Mouse (Mus musculus) hindbrain, embryonic 14.5 days (tissue): ENCODE results near the gene Cep89. TPM values are rescaled to one million over a fixed set of nuclear protein-coding genes. Genes with fewer than 3 reads are reported as not detected.

Experiments
- ATAC-seq: fragments of 200-750 bp; cut with Nextera tagmentation; 2 replicates; pipeline ENCODE4 v1.8.0; 2017; ENCODE audit warnings: moderate number of reproducible peaks, mild to moderate bottlenecking, moderate TSS enrichment, moderate library complexity; ENCODE audit not compliant: low FRiP score
- DNase-seq: peaks from one replicate; pipeline ENCODE4 v3.0.0-alpha.2; 2015; ENCODE audit warnings: low spot score
- H3K27ac ChIP-seq: fragments of 300-500 bp; sonication (generic); 2 replicates; pipeline ENCODE4 v1.5.1; 2014; ENCODE audit warnings: mild to moderate bottlenecking, moderate library complexity
- H3K27me3 ChIP-seq: fragments of 300-500 bp; sonication (generic); 2 replicates; pipeline ENCODE4 v1.6.1; 2014; ENCODE audit warnings: mild to moderate bottlenecking, low read length, mixed read lengths; ENCODE audit not compliant: control insufficient read depth, insufficient read depth
- H3K36me3 ChIP-seq: fragments of 300-500 bp; sonication (generic); replicated peaks from 2 replicates; pipeline ENCODE4 v1.6.1; 2014; ENCODE audit not compliant: control insufficient read depth, insufficient read depth
- H3K4me1 ChIP-seq: fragments of 300-500 bp; sonication (generic); replicated peaks from 2 replicates; pipeline ENCODE4 v1.6.1; 2014; ENCODE audit warnings: antibody characterized with exemption, low read length, mixed read lengths; ENCODE audit not compliant: control insufficient read depth, insufficient read depth
- H3K4me2 ChIP-seq: fragments of 300-500 bp; sonication (generic); replicated peaks from 2 replicates; pipeline ENCODE4 v1.6.1; 2014; ENCODE audit warnings: mild to moderate bottlenecking, moderate library complexity
- H3K4me3 ChIP-seq: fragments of 300-500 bp; sonication (generic); replicated peaks from 2 replicates; pipeline ENCODE4 v1.5.1; 2014; ENCODE audit warnings: mild to moderate bottlenecking, low read length
- H3K9ac ChIP-seq: fragments of 300-500 bp; sonication (generic); 2 replicates; pipeline ENCODE4 v1.6.1; 2014
- H3K9me3 ChIP-seq: fragments of 300-500 bp; sonication (generic); 2 replicates; pipeline ENCODE4 v1.6.1; 2016; ENCODE audit warnings: low read length; ENCODE audit not compliant: control insufficient read depth
- WGBS: fragments of 180-500 bp; shearing (Covaris S2); extraction: QIAGEN DNeasy Blood & Tissue Kit; methylation state at CpG from one replicate; pipeline ENCODE4 v1.1.7; 2014; 5-methylcytosine and 5-hydroxymethylcytosine counted together
- polyA plus RNA-seq: library from polyadenylated mRNA; unstranded; fragments of >200 nt; fragmentation: Nextera tagmentation; extraction: Ambion mirVana; gene quantifications from 2 replicates; pipeline ENCODE4 v1.2.1, GENCODE M21; 2014

Gene Cep89
- polyA plus RNA-seq, 1 experiment from 2014 or later: 25.2 TPM

DNA sequence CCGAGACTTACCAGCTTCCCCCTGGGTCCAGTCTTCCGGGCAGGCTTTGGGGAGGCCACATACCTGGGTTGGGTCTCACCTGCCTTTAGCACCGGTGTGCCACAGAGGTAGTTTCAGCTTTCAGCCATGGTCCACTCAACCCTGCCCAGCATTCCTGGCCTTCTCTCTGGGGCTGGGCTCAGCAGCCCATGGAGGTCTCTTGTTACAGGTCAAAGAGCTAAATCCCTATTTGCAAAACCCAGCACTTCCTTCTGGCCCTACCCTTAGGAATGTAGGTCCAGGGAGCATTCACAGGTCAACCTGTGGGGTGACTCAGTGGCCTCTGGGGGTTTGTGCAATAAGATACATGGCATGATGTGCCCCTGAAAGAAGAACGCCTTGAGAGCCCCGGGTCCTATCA is 34.0 kb upstream of the Cep89 start:
- Histone ChIP-seq H3K4me3 (no peak overlapping the region), H3K36me3 (no peaks in the 10 kb centered on the region), H3K4me2 (no peak overlapping the region), H3K9ac (no peak overlapping the region), H3K4me1 (no peaks in the 10 kb centered on the region), H3K9me3 (no peaks in the 10 kb centered on the region), H3K27ac (no peak overlapping the region), H3K27me3 (no peaks in the 10 kb centered on the region)
- DNase-seq (no peak), ATAC-seq (no peak)
- WGBS: 89% methylated on average over 5 of the region's 5 CpGs

GRCm38 (mm10) chr7:35365161-35365910 is 31.5 kb upstream of the Cep89 start:
- Histone ChIP-seq H3K4me3 (no peak overlapping the region), H3K4me2 (no peak overlapping the region), H3K27ac (no peak overlapping the region), H3K36me3 (no peaks in the 10 kb centered on the region), H3K4me1 (no peaks in the 10 kb centered on the region), H3K9me3 (0 out of 2 replicates have a peak, but pooled peaks cover 4% of the 10 kb centered on the region), H3K9ac (no peak overlapping the region), H3K27me3 (no peaks in the 10 kb centered on the region)
- ATAC-seq (no peak), DNase-seq (no peak)
- WGBS: 76% methylated on average over 12 of the region's 12 CpGs

DNA sequence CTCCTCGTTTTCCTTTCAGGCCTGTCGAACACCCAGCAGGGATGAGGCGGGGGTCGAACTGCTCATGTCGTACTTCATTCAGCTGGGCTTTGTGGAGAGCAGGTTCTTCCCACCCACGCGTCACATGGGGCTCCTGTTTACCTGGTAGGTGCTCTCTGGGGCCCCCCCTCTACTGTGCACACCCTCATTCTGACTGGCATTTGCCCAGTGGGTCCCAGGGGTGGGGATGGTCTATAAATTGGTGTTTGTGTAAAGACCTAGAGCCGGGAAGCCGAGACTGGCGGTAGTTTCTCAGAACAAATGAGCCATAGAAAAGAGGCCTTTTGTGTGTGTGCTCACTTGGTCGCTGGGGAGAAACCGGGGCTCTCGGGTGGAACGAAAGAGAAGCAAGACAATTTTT is 25.7 kb upstream of the Cep89 start:
- Histone ChIP-seq H3K9ac (no peak overlapping the region), H3K27ac (0 out of 2 replicates have a peak overlapping the region, but pooled peaks have one; percentile 45), H3K9me3 (0 out of 2 replicates have a peak, but pooled peaks cover 4% of the 10 kb centered on the region), H3K4me2 (no peak overlapping the region), H3K4me3 (no peak overlapping the region), H3K4me1 (0 out of 2 replicates have a peak, but pooled peaks cover 7% of the 10 kb centered on the region), H3K27me3 (no peaks in the 10 kb centered on the region), H3K36me3 (no peaks in the 10 kb centered on the region)
- DNase-seq (peak; percentile 45), ATAC-seq (no peak)
- WGBS: 12% methylated on average over 14 of the region's 14 CpGs

- WGBS: 94% methylated on average over 14 of the region's 14 CpGs
- no peak overlapping the region for H3K9ac ChIP-seq
- H3K4me1 ChIP-seq: 0 out of 2 replicates have a peak, but pooled peaks cover 7% of the 10 kb centered on the region
- H3K36me3 ChIP-seq: no peaks in the 10 kb centered on the region
- H3K4me2 ChIP-seq: no peak overlapping the region
- no peak overlapping the region for H3K4me3 ChIP-seq
- DNase-seq: no peak
- H3K9me3 ChIP-seq: 0 out of 2 replicates have a peak, but pooled peaks cover 4% of the 10 kb centered on the region
- H3K27ac ChIP-seq: no peak overlapping the region
- no peak for ATAC-seq
- no peaks in the 10 kb centered on the region for H3K27me3 ChIP-seq
Measured at GRCm38 (mm10) chr7:35372483-35373017, 24.3 kb upstream of the Cep89 start.

DNA sequence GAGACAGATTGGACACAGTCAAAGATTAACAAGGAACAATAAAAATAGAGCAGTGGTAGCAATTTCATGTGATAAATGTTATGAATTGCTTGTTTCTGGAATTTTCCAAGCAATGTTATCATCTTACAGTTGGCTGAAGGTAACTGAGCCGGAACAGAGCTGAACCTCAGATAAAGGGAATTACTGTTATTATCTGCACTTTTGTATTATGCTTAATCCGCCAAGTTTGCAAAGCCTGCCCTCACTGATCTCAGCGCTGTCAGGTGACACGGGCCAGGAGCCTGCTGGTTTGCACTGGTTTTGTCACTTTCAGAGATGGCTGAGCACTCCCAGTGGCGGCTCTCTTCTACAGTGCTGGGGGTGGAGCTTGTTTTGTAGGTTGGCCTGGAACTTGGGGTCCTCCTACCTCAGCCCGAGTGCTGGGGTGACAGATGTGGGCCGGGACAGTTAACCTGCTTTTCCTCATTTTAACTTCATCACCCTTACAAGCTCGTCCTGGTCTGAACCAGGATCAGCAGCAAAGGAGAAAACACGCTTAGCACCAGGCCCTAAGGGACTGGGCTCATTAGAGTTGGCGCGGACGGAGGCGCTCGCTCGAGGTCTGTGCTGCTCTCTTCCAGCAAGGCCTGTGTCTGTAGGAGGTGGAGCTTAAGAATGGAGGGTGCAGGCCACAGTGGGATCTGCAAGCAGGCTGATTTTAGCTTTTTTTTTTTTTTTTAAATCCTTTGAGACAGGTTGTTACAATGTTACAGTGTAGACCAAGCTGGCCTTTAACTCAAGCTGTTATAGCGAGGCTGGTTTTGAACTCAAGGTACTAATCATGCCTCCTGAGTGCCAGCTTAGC is 23.5 kb upstream of the Cep89 start:
- Histone ChIP-seq H3K9ac (no peak overlapping the region), H3K27ac (no peak overlapping the region), H3K9me3 (0 out of 2 replicates have a peak, but pooled peaks cover 4% of the 10 kb centered on the region), H3K36me3 (no peaks in the 10 kb centered on the region), H3K4me3 (no peak overlapping the region), H3K4me1 (0 out of 2 replicates have a peak, but pooled peaks cover 7% of the 10 kb centered on the region), H3K4me2 (no peak overlapping the region), H3K27me3 (no peaks in the 10 kb centered on the region)
- ATAC-seq: 0 out of 2 replicates have a peak, but pooled peaks have one; percentile 31
- DNase-seq: no peak
- WGBS: 69% methylated on average over 16 of the region's 16 CpGs

DNA sequence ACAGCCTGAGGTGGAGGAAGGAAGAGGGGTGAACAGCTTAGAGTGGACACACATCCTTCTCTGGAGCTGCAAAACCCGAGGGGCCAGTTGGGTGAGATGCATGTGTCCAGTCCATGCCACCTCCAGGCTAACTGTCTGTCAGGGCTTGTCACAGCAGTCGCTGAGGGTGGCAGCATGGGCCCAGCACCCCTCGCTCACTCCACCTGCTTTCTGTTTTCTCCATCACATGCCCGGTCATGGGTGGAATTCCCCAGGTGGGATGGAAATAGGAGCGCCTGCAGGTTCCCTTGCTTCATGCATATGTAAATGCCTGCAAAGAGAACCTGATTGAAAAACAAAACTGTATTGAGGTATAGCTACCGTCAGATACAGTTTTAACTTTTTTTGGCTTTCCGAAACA is 22.6 kb upstream of the Cep89 start:
- no peaks in the 10 kb centered on the region for H3K27me3 ChIP-seq
- 81% methylated on average over 7 of the region's 7 CpGs for WGBS

GRCm38 (mm10) chr7:35376623-35377022 is 20.2 kb upstream of the Cep89 start:
- WGBS: 80% methylated on average over 9 of the region's 9 CpGs
- no peaks in the 10 kb centered on the region for H3K27me3 ChIP-seq
- no peaks in the 10 kb centered on the region for H3K36me3 ChIP-seq
- no peaks in the 10 kb centered on the region for H3K4me1 ChIP-seq
- DNase-seq (peak; percentile 24), ATAC-seq (no peak)
- no peak overlapping the region for H3K4me2 ChIP-seq
- H3K9me3 ChIP-seq: no peaks in the 10 kb centered on the region
- H3K9ac ChIP-seq: no peak overlapping the region
- no peak overlapping the region for H3K27ac ChIP-seq
- no peak overlapping the region for H3K4me3 ChIP-seq

More for the DNA sequence above, 22.6 kb upstream of the Cep89 start:
- ATAC-seq: no peak
- Histone ChIP-seq H3K9me3 (no peaks in the 10 kb centered on the region), H3K4me3 (no peak overlapping the region), H3K27ac (no peak overlapping the region), H3K36me3 (no peaks in the 10 kb centered on the region), H3K4me2 (no peak overlapping the region), H3K9ac (no peak overlapping the region), H3K4me1 (0 out of 2 replicates have a peak, but pooled peaks cover 7% of the 10 kb centered on the region)
- DNase-seq: no peak

- DNase-seq (no peak), ATAC-seq (peak; percentile 43; the same call in 1 of the 2 replicates)
- Histone ChIP-seq H3K27me3 (no peaks in the 10 kb centered on the region), H3K9me3 (no peaks in the 10 kb centered on the region), H3K4me1 (no peaks in the 10 kb centered on the region), H3K4me3 (no peak overlapping the region), H3K9ac (no peak overlapping the region), H3K27ac (no peak overlapping the region), H3K4me2 (no peak overlapping the region), H3K36me3 (no peaks in the 10 kb centered on the region)
- WGBS: 36% methylated on average over 16 of the region's 16 CpGs
Measured at GRCm38 (mm10) chr7:35379492-35380119, 17.2 kb upstream of the Cep89 start.
